Mouse (Mus musculus) left cerebral cortex, postnatal 10 days (tissue): ENCODE data around the gene Stat5a. TPM values are rescaled to one million over a fixed set of nuclear protein-coding genes. Genes with fewer than 3 reads are reported as not detected.

Source experiments
- DNase-seq, 2 experiments: peaks; one replicate each; pipeline ENCODE4 v3.0.0; 2021 to 2022; ENCODE audit warnings: low spot score in 2 of 2, mixed read lengths in 1 of 2; ENCODE audit errors: extremely low spot score in 1 of 2
- intact Hi-C: fragments of 180-260 bp; cut with DNase I; formaldehyde crosslinking; loops from one replicate; pipeline ENCODE4 v1.15.1; 2025
- total RNA-seq, 2 experiments: library from RNA; stranded (reverse); gene quantifications; 2 replicates each; pipeline ENCODE4 v1.2.3; 2021

The Stat5a gene
- total RNA-seq, 2 experiments from 2014 or later = 2.0 to 3.4 TPM

DNA sequence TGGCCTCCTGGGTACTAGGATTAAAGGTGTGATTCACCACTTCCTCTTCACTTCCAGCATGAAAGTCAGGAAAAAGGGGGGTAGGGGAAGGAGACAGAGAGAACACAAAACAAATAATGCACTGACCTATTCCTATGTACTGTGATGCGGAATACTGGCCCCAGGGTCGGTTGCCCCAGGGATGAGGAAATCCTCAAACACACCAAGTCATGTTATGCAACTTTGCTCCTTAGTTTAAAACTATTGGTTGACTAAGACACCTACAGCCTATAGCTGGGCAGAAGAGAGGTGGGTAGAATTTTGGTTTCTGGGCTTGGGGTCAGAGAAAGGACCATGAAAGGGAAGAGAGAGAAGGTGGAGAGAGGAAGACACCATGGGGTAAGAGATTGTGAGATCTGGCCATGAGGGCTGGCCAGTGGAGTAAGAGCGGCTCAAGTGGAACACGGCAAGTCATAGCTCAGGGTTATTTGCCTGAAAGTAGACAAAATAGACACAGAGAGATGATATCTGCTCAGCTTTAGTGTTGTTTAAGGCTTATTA lies 57.4 kb downstream of the Stat5a start:
- intact Hi-C loops = no loop called here
- no peak for DNase-seq

DNA sequence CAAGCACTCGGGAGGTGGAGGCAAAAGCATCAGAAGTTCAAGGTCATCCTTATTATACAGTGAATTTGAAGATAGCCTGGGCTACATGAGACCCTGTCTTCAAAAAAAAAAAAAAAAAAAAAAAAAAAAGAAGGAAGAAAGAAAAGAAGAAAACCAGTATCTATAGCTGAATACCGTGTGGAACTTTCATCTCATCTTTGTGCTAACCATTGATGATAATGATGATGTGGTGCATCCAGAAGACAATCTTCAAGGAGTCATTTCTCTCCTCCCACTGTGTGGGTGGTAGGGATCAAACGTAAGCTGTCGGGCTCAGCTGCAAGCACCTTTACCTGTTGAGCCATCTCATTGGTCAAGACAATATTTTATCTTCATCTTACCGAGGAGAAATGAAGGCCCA lies 58.9 kb downstream of the Stat5a start:
- intact Hi-C loops = no loop called here
- DNase-seq = no peak

- no peak for DNase-seq
- intact Hi-C loops = no loop called here
These were observed 61.9 kb downstream of the Stat5a start for GRCm38 (mm10) chr11:100920887-100921624.

- DNase-seq = no peak
- intact Hi-C loops = no loop called here
These were observed 65.3 kb downstream of the Stat5a start for GRCm38 (mm10) chr11:100924386-100924919.

- DNase-seq = no peak
- intact Hi-C loops = no loop called here
These were observed 68.2 kb downstream of the Stat5a start for GRCm38 (mm10) chr11:100927386-100927785.

DNA sequence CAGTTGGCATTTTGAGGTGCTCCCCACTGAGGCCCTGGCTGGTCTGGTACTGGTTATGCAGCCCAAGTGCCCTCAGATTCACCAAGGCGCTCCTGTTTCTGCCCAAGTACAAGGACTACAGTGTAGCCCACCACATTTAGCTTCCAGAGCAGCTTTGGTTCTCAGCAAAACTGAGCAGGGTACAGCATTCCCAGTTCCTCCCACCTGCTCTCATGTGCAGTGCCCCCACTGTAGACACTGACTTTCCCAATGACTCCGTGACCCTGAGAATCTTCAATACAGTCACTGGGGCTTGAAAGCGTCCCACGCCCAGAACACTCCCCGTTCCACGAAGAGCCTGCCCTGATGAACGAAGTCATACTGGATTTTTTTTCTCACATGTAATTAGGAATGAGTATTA lies 71.5 kb downstream of the Stat5a start:
- DNase-seq = no peak
- intact Hi-C loops = no loop called here

GRCm38 (mm10) chr11:100931254-100931921 lies 72.2 kb downstream of the Stat5a start:
- intact Hi-C loops = no loop called here
- DNase-seq = no peak

Other genes starting within 250 kb of the Stat5a start
- gene Nkiras2, start 240.1 kb upstream of the Stat5a start, total RNA-seq = 10 to 100 TPM; 28.1 to 29.6 TPM
- 100 to 1,000 TPM; 234 to 253 TPM for gene Dnajc7, start 239.2 kb upstream of the Stat5a start, total RNA-seq
- gene Zfp385c, start 166.9 kb upstream of the Stat5a start, total RNA-seq = under 1 TPM; 0.21 to 0.75 TPM
- gene Dhx58, start 155.1 kb upstream of the Stat5a start, total RNA-seq = 1 to 10 TPM; 1.8 to 1.9 TPM
- gene Kat2a, start 146.9 kb upstream of the Stat5a start, total RNA-seq = 10 to 100 TPM; 68.3 to 68.6 TPM
- not detected for gene Hspb9, start 145.5 kb upstream of the Stat5a start, total RNA-seq
- 100 to 1,000 TPM; 162 to 167 TPM for gene Rab5c, start 121.1 kb upstream of the Stat5a start, total RNA-seq
- 1 to 10 TPM; 7.8 to 9.5 TPM for gene Kcnh4, start 99.4 kb upstream of the Stat5a start, total RNA-seq
- under 1 TPM in 1 of 2 experiments, not detected in 1; 0.86 TPM for gene Hcrt, start 96.4 kb upstream of the Stat5a start, total RNA-seq
- gene Ghdc, start 88.4 kb upstream of the Stat5a start, total RNA-seq = 1 to 10 TPM; 5.9 to 7.6 TPM
- 10 to 100 TPM; 12.4 to 13.4 TPM for gene Stat5b, start 8.6 kb upstream of the Stat5a start, total RNA-seq
- gene Stat3, start 80.2 kb downstream of the Stat5a start, total RNA-seq = 10 to 100 TPM; 32.1 to 36.7 TPM
- 10 to 100 TPM; 17.9 to 20.9 TPM for gene Cavin1, start 111.5 kb downstream of the Stat5a start, total RNA-seq
- 100 to 1,000 TPM; 435 to 454 TPM for gene Atp6v0a1, start 150.1 kb downstream of the Stat5a start, total RNA-seq
- gene Naglu, start 210.7 kb downstream of the Stat5a start, total RNA-seq = 10 to 100 TPM in 1 of 2 experiments, 1 to 10 TPM in 1; 9.4 to 10.2 TPM
- under 1 TPM; 0.43 to 0.79 TPM for gene Hsd17b1, start 219.1 kb downstream of the Stat5a start, total RNA-seq
- gene Coasy, start 223.2 kb downstream of the Stat5a start, total RNA-seq = 10 to 100 TPM; 32.3 to 32.4 TPM
- 10 to 100 TPM; 52.8 to 55.8 TPM for gene Mlx, start 227.9 kb downstream of the Stat5a start, total RNA-seq
- gene Psmc3ip, start 236.1 kb downstream of the Stat5a start, total RNA-seq = 1 to 10 TPM; 4.4 to 4.8 TPM